Mouse (Mus musculus) stomach, embryonic 15.5 days (tissue): Measurements from ENCODE around the gene Ddx56. TPM values are rescaled to one million over a fixed set of nuclear protein-coding genes. Genes with fewer than 3 reads are reported as not detected.
"Not testable (repeated sequence)": the region's sequence is repeated elsewhere in the genome, so short reads cannot be mapped to it uniquely, and the experiment has no call there.

ENCODE experiments used
- ATAC-seq: fragments of 200-750 bp; cut with Nextera tagmentation; 2 replicates; pipeline ENCODE4 v1.8.0; 2017; ENCODE audit warnings: low read depth, moderate number of reproducible peaks, moderate TSS enrichment; ENCODE audit not compliant: insufficient read depth, low FRiP score
- H3K27ac ChIP-seq: fragments of 300-500 bp; sonication (generic); 2 replicates; pipeline ENCODE4 v1.5.1; 2015; ENCODE audit warnings: mild to moderate bottlenecking, inconsistent platforms
- H3K27me3 ChIP-seq: fragments of 300-500 bp; sonication (generic); replicated peaks from 2 replicates; pipeline ENCODE4 v1.6.1; 2015; ENCODE audit warnings: inconsistent platforms
- H3K36me3 ChIP-seq: fragments of 300-500 bp; sonication (generic); 2 replicates; pipeline ENCODE4 v1.6.1; 2015; ENCODE audit warnings: inconsistent platforms
- H3K4me1 ChIP-seq: fragments of 300-500 bp; sonication (generic); 2 replicates; pipeline ENCODE4 v1.6.1; 2015; ENCODE audit warnings: inconsistent platforms
- H3K4me2 ChIP-seq: fragments of 300-500 bp; sonication (generic); 2 replicates; pipeline ENCODE4 v1.6.1; 2015; ENCODE audit warnings: mild to moderate bottlenecking, inconsistent platforms
- H3K4me3 ChIP-seq: fragments of 300-500 bp; sonication (generic); replicated peaks from 2 replicates; pipeline ENCODE4 v1.5.1; 2015; ENCODE audit warnings: inconsistent platforms
- H3K9ac ChIP-seq: fragments of 300-500 bp; sonication (generic); 2 replicates; pipeline ENCODE4 v1.6.1; 2015; ENCODE audit warnings: inconsistent platforms
- H3K9me3 ChIP-seq: fragments of 300-500 bp; sonication (generic); 2 replicates; pipeline ENCODE4 v1.6.1; 2016; ENCODE audit warnings: inconsistent platforms
- WGBS: fragments of 180-500 bp; shearing (Covaris S2); methylation state at CpG from one replicate; pipeline ENCODE4 v1.1.7; 2015; 5-methylcytosine and 5-hydroxymethylcytosine counted together
- polyA plus RNA-seq: library from polyadenylated mRNA; unstranded; fragments of >200 nt; fragmentation: Nextera tagmentation; extraction: Ambion mirVana; gene quantifications from 2 replicates; pipeline ENCODE4 v1.2.1, GENCODE M21; 2015

Gene Ddx56
- polyA plus RNA-seq, 1 experiment from 2014 or later: 87.6 TPM

- Histone ChIP-seq H3K36me3 (peaks cover 69% of the 10 kb centered on the region), H3K27me3 (no peaks in the 10 kb centered on the region), H3K9ac (no peak overlapping the region), H3K4me2 (no peak overlapping the region), H3K27ac (no peak overlapping the region), H3K4me1 (peaks cover 5% of the 10 kb centered on the region), H3K4me3 (no peak overlapping the region), H3K9me3 (no peaks in the 10 kb centered on the region)
- 79% methylated on average over 10 of the region's 10 CpGs for WGBS
- no peak for ATAC-seq
Measured at GRCm38 (mm10) chr11:6261434-6262082, 6.0 kb downstream of the Ddx56 start.

- WGBS: 95% methylated on average over 7 of the region's 7 CpGs
- ATAC-seq: no peak
- Histone ChIP-seq H3K36me3 (peaks cover 51% of the 10 kb centered on the region), H3K4me3 (no peak overlapping the region), H3K4me2 (no peak overlapping the region), H3K4me1 (no peaks in the 10 kb centered on the region), H3K9me3 (no peaks in the 10 kb centered on the region), H3K27ac (no peak overlapping the region), H3K27me3 (no peaks in the 10 kb centered on the region), H3K9ac (no peak overlapping the region)
Measured at GRCm38 (mm10) chr11:6259413-6259812, 8.2 kb downstream of the Ddx56 start.

- Histone ChIP-seq H3K27me3 (no peaks in the 10 kb centered on the region), H3K27ac (no peak overlapping the region), H3K9ac (no peak overlapping the region), H3K4me1 (no peaks in the 10 kb centered on the region), H3K4me2 (no peak overlapping the region), H3K4me3 (no peak overlapping the region), H3K36me3 (peaks cover 25% of the 10 kb centered on the region), H3K9me3 (no peaks in the 10 kb centered on the region)
- 76% methylated on average over 6 of the region's 6 CpGs for WGBS
- ATAC-seq: 0 out of 2 replicates have a peak, but pooled peaks have one; percentile 17
Measured at GRCm38 (mm10) chr11:6256490-6257072, 11.0 kb downstream of the Ddx56 start.

- ATAC-seq, H3K4me3 ChIP-seq: not testable (repeated sequence)
Measured at GRCm38 (mm10) chr11:6254602-6255001, 13.0 kb downstream of the Ddx56 start.

GRCm38 (mm10) chr11:6252824-6253223 lies 14.7 kb downstream of the Ddx56 start:
- H3K36me3 ChIP-seq: peaks cover 2% of the 10 kb centered on the region; the same call in 1 of the 2 replicates
- no peak for ATAC-seq
- H3K4me3 ChIP-seq: no peak overlapping the region
- 75% methylated on average over 4 of the region's 4 CpGs for WGBS
- H3K27ac ChIP-seq: no peak overlapping the region
- no peak overlapping the region for H3K4me2 ChIP-seq
- no peaks in the 10 kb centered on the region for H3K27me3 ChIP-seq
- H3K9me3 ChIP-seq: no peaks in the 10 kb centered on the region
- no peaks in the 10 kb centered on the region for H3K4me1 ChIP-seq
- H3K9ac ChIP-seq: no peak overlapping the region

More at GRCm38 (mm10) chr11:6254602-6255001, 13.0 kb downstream of the Ddx56 start:
- H3K4me1 ChIP-seq, H3K9me3 ChIP-seq, H3K27ac ChIP-seq, H3K4me2 ChIP-seq, H3K27me3 ChIP-seq, H3K9ac ChIP-seq: not testable (repeated sequence)
- WGBS: 91% methylated on average over 2 of the region's 2 CpGs
- peaks cover 10% of the 10 kb centered on the region; the same call in 1 of the 2 replicates for H3K36me3 ChIP-seq

GRCm38 (mm10) chr11:6252248-6252647 lies 15.3 kb downstream of the Ddx56 start:
- no peak overlapping the region for H3K9ac ChIP-seq
- H3K36me3 ChIP-seq: no peaks in the 10 kb centered on the region
- H3K9me3 ChIP-seq: no peaks in the 10 kb centered on the region
- H3K4me3 ChIP-seq: no peak overlapping the region
- no peaks in the 10 kb centered on the region for H3K4me1 ChIP-seq
- no peak for ATAC-seq
- no peaks in the 10 kb centered on the region for H3K27me3 ChIP-seq
- WGBS: 83% methylated on average over 5 of the region's 5 CpGs
- no peak overlapping the region for H3K27ac ChIP-seq
- no peak overlapping the region for H3K4me2 ChIP-seq

- H3K9me3 ChIP-seq: no peaks in the 10 kb centered on the region
Measured at GRCm38 (mm10) chr11:6244707-6245106, 22.9 kb downstream of the Ddx56 start.

GRCm38 (mm10) chr11:6233025-6233424 lies 34.5 kb downstream of the Ddx56 start:
- H3K4me1 ChIP-seq: no peaks in the 10 kb centered on the region
- H3K36me3 ChIP-seq: no peaks in the 10 kb centered on the region
- no peak overlapping the region for H3K27ac ChIP-seq
- H3K9ac ChIP-seq: no peak overlapping the region
- ATAC-seq: no peak
- H3K9me3 ChIP-seq: 0 out of 2 replicates have a peak, but pooled peaks cover 10% of the 10 kb centered on the region
- 74% methylated on average over 4 of the region's 4 CpGs for WGBS
- no peak overlapping the region for H3K4me3 ChIP-seq
- no peak overlapping the region for H3K4me2 ChIP-seq
- H3K27me3 ChIP-seq: no peaks in the 10 kb centered on the region

More at GRCm38 (mm10) chr11:6244707-6245106, 22.9 kb downstream of the Ddx56 start:
- 37% methylated on average over 16 of the region's 19 CpGs for WGBS
- H3K36me3 ChIP-seq: no peaks in the 10 kb centered on the region
- ATAC-seq: no peak
- H3K27me3 ChIP-seq: no peaks in the 10 kb centered on the region
- H3K4me1 ChIP-seq: no peaks in the 10 kb centered on the region
- H3K27ac ChIP-seq: no peak overlapping the region
- H3K9ac ChIP-seq: no peak overlapping the region
- no peak overlapping the region for H3K4me3 ChIP-seq
- no peak overlapping the region for H3K4me2 ChIP-seq

- Histone ChIP-seq H3K36me3 (no peaks in the 10 kb centered on the region), H3K27me3 (no peaks in the 10 kb centered on the region), H3K4me2 (no peak within 1 kb of the TSS), H3K9me3 (0 out of 2 replicates have a peak, but pooled peaks cover 2% of the 10 kb centered on the region), H3K4me3 (no peak within 1 kb of the TSS), H3K9ac (no peak within 1 kb of the TSS), H3K4me1 (no peaks in the 10 kb centered on the region), H3K27ac (no peak within 1 kb of the TSS)
- ATAC-seq: no peak
- 64% methylated on average over 7 of the region's 7 CpGs for WGBS
Measured at GRCm38 (mm10) chr11:6230012-6230411, 37.6 kb downstream of the Ddx56 start, which contains the start of gene Npc1l1. Gene Npc1l1, minus strand, starts transcription at chr11:6230143.

GRCm38 (mm10) chr11:6224541-6225229 lies 42.9 kb downstream of the Ddx56 start:
- Histone ChIP-seq H3K27ac (no peak overlapping the region), H3K4me2 (no peak overlapping the region), H3K4me1 (no peaks in the 10 kb centered on the region), H3K27me3 (no peaks in the 10 kb centered on the region), H3K36me3 (no peaks in the 10 kb centered on the region), H3K9me3 (no peaks in the 10 kb centered on the region), H3K4me3 (no peak overlapping the region), H3K9ac (no peak overlapping the region)
- no peak for ATAC-seq
- 81% methylated on average over 14 of the region's 14 CpGs for WGBS

- Histone ChIP-seq H3K9me3 (no peaks in the 10 kb centered on the region), H3K27ac (no peak overlapping the region), H3K9ac (no peak overlapping the region), H3K27me3 (no peaks in the 10 kb centered on the region), H3K4me3 (no peak overlapping the region), H3K4me2 (no peak overlapping the region), H3K36me3 (no peaks in the 10 kb centered on the region), H3K4me1 (no peaks in the 10 kb centered on the region)
- WGBS: 92% methylated on average over 10 of the region's 10 CpGs
- ATAC-seq: no peak
Measured at GRCm38 (mm10) chr11:6222187-6222586, 45.4 kb downstream of the Ddx56 start.

GRCm38 (mm10) chr11:6219967-6220366 lies 47.6 kb downstream of the Ddx56 start:
- H3K9me3 ChIP-seq: no peaks in the 10 kb centered on the region
- 85% methylated on average over 6 of the region's 6 CpGs for WGBS

More at GRCm38 (mm10) chr11:6219967-6220366, 47.6 kb downstream of the Ddx56 start:
- no peaks in the 10 kb centered on the region for H3K4me1 ChIP-seq
- no peak for ATAC-seq
- H3K4me2 ChIP-seq: no peak overlapping the region
- H3K36me3 ChIP-seq: no peaks in the 10 kb centered on the region
- H3K27ac ChIP-seq: no peak overlapping the region
- H3K9ac ChIP-seq: no peak overlapping the region
- H3K4me3 ChIP-seq: no peak overlapping the region
- H3K27me3 ChIP-seq: no peaks in the 10 kb centered on the region
